Mouse (Mus musculus): ENCODE measurements at regions not wholly inside any gene's neighbourhood (a gene's known extent, or its start where the extent isn't known, plus 50 kb on each side); places are given as distances from the start of the nearest gene placed in this dataset.

DNA sequence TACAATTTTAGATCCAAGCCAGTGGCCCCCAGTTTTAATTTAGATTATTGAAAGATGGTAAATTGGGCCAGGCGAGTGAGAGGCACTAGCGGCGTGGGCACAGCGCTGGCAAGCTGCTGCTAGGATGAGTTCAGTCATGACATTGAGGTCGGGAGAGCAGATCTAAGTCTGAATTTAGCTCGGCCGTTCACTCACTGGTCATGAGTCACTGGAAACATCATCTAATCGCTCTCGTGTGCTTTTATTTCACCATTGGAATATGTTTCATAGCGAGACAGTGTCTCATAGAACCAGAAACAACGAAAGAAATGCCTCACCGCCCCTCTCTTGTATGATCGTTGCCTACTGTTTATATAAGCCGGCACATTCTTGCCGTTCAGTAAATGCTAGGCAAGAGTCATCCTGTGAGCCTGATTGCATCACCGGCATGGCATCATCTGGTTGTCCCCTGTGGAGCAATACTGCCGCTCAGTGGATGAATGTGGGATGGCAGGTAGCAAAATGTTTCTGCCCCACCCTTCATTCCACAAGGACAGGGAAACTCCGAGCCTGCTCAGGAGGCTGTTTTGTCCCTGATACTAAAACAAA is 64.3 kb upstream of the Epcam start:
- WGBS = 15% methylated on average over 18 of the region's 18 CpGs
- Histone ChIP-seq H3K36me3 (no peaks in the 10 kb centered on the region), H3K27ac (no peak overlapping the region), H3K27me3 (replicated peaks) (no peaks in the 10 kb centered on the region), H3K4me1 (peaks cover 14% of the 10 kb centered on the region; the same call in 1 of the 2 replicates), H3K4me3 (no peak overlapping the region; the same call in 1 of the 2 replicates), H3K9ac (peak overlapping the region; percentile 29; the same call in 1 of the 2 replicates), H3K4me2 (replicated peaks) (peak overlapping the region; percentile 54), H3K9me3 (no peaks in the 10 kb centered on the region)
- peak; percentile 81 for ATAC-seq (ENCODE audit: low FRiP score, low read depth)

DNA sequence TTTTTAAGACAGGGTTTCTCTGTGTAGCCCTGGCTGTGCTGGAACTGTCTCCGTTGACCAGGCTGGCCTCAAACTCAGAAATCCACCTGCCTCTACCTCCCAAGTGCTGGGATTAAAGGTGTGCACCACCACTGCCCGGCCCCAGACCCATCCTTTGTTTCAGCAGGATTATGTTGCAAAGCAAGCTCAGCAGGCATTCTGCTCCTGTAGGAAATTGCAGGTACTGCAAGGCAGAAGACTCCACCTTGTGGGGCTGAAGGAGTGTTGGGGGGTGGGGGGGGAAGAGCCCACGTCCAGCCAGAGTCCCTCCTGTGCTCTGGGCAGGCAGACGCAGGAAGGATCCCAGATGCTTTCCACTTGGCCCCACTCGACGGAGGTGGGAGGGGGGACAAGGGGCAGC is 52.2 kb upstream of the Epcam start:
- WGBS = 63% methylated on average over 6 of the region's 6 CpGs

DNA sequence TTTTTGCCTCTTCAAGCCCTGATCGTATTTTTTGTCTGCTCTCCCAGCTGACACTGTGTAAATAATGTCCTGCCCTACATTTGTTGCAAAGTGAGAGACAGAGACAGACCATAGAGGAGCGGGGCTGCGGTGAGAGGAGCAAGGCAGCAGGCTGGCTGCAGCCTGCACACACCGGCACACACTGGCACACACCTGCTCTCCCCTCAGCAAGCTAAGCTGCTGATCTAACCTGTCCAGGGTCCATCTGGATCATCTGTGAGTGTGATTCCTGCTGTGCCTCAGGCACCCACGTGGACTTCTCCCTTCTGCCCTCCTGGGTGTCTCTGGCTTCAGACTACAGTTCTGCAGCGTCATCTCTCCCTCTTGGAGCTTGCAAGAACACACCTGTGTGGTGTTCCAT is 50.4 kb upstream of the Epcam start:
- no peak overlapping the region for H3K9ac ChIP-seq
- no peaks in the 10 kb centered on the region for H3K36me3 ChIP-seq
- 64% methylated on average over 6 of the region's 6 CpGs for WGBS

More for the DNA sequence above, 52.2 kb upstream of the Epcam start:
- Histone ChIP-seq H3K9me3 (no peaks in the 10 kb centered on the region), H3K9ac (no peak overlapping the region), H3K4me1 (no peaks in the 10 kb centered on the region), H3K27ac (no peak overlapping the region), H3K27me3 (replicated peaks) (no peaks in the 10 kb centered on the region), H3K4me2 (replicated peaks) (no peak overlapping the region), H3K36me3 (no peaks in the 10 kb centered on the region), H3K4me3 (no peak overlapping the region)
- no peak for ATAC-seq (ENCODE audit: low FRiP score, low read depth)

More for the DNA sequence above, 50.4 kb upstream of the Epcam start:
- Histone ChIP-seq H3K27me3 (replicated peaks) (no peaks in the 10 kb centered on the region), H3K4me3 (no peak overlapping the region), H3K27ac (no peak overlapping the region), H3K4me1 (no peaks in the 10 kb centered on the region), H3K9me3 (no peaks in the 10 kb centered on the region), H3K4me2 (replicated peaks) (no peak overlapping the region)
- ATAC-seq (ENCODE audit: low FRiP score, low read depth) = no peak
